Mouse (Mus musculus): ENCODE results near the gene Glod4.

- TF ChIP-seq CTCF (conservative IDR thresholded peaks at IDR 0.05 in 1 of 2, IDR thresholded peaks at IDR 0.05 in 1 of 2; ENCODE audit: low read depth in 2 of 2, low read length in 2 of 2): 0 out of 4 replicates have a peak, but pooled peaks of 1 of the 2 experiments have one; percentile 1
- no peak for TF ChIP-seq MAZ (IDR thresholded peaks at IDR 0.05; ENCODE audit: low read depth, low read length)
- peak; percentile 73 for TF ChIP-seq USF1 (IDR thresholded peaks at IDR 0.05; ENCODE audit: low read depth, low read length)
- TF ChIP-seq HCFC1 (IDR thresholded peaks at IDR 0.05; ENCODE audit: low read depth, low read length): no peak
- no peak for TF ChIP-seq JUND (conservative IDR thresholded peaks at IDR 0.05; ENCODE audit: low read depth, low read length)
- no peak for TF ChIP-seq EP300 (IDR thresholded peaks at IDR 0.05; ENCODE audit: low read length)
Observed at GRCm38 (mm10) chr11:76201761-76202674, 41.5 kb downstream of the Glod4 start.

Data from CH12.LX (cell line).